8 mouse cellular contexts compared by ENCODE assay signal in genomic region chr19:5511074-5511632, GRCm38 (mm10). TPM values are rescaled to one million over a fixed set of nuclear protein-coding genes. Genes with fewer than 3 reads are reported as not detected.
DNase-seq lines count a peak whose midpoint lies in the region; ATAC-seq and TF ChIP-seq lines count a peak whose summit lies in the region.

No protein-coding gene starts in this region.

- H3K79me3 ChIP-seq in C2C12 (ENCODE audit: low read depth), result no peaks in the 10 kb centered on the region

- H3K27me3 ChIP-seq in C2C12 (ENCODE audit: control insufficient read depth, insufficient read depth, insufficient read length), result no peaks in the 10 kb centered on the region
- H3K27me3 ChIP-seq in forebrain, embryonic 14.5 days (replicated peaks; ENCODE audit: control insufficient read depth, insufficient read depth, low read length), result no peaks in the 10 kb centered on the region
- no peaks in the 10 kb centered on the region for H3K27me3 ChIP-seq in liver, embryonic 13.5 days

- ATAC-seq in forebrain, embryonic 14.5 days, result 0 out of 2 replicates have a peak, but pooled peaks have one; percentile 0
- no peak for ATAC-seq in liver, embryonic 13.5 days (ENCODE audit: low read depth)
- no peak for ATAC-seq in activated CD4-positive, CD25-positive, alpha-beta regulatory T cell, adult 4 months
- no peak for ATAC-seq in frontal cortex, adult (ENCODE audit: low TSS enrichment)

- DNase-seq in embryo, embryonic 9.5 days (ENCODE audit: extremely low spot score), result peak; percentile 29
- no peak for DNase-seq in embryo, embryonic 10.5 days (ENCODE audit: low spot score)
- DNase-seq in forebrain, embryonic 14.5 days (ENCODE audit: low spot score), result no peak
- no peak for DNase-seq in liver, embryonic 13.5 days
- DNase-seq in embryo, embryonic 10 days (ENCODE audit: low spot score), result no peak

- H3K4me2 ChIP-seq in forebrain, embryonic 14.5 days (ENCODE audit: low read length), result peak overlapping the region; percentile 53
- peak overlapping the region; percentile 94 for H3K4me2 ChIP-seq in liver, embryonic 13.5 days

- no peak overlapping the region for H3K4me3 ChIP-seq in C2C12 (ENCODE audit: insufficient read depth, poor library complexity, severe bottlenecking)
- H3K4me3 ChIP-seq in forebrain, embryonic 14.5 days (ENCODE audit: low read depth, low read length), result peak overlapping the region; percentile 42
- H3K4me3 ChIP-seq in liver, embryonic 13.5 days (replicated peaks), result peak overlapping the region; percentile 66

- peak overlapping the region; percentile 1 for H3ac ChIP-seq in C2C12 (ENCODE audit: control insufficient read depth, insufficient read length, low read depth)

- TF ChIP-seq CTCF in C2C12 (IDR thresholded peaks at IDR 0.05; ENCODE audit: control insufficient read depth, insufficient read depth, insufficient read length), result no peak

- 54% methylated on average over 15 of the region's 15 CpGs for WGBS in forebrain, embryonic 14.5 days
- 23% methylated on average over 15 of the region's 15 CpGs for WGBS in liver, embryonic 13.5 days (ENCODE audit: insufficient replicate concordance)

- no peaks in the 10 kb centered on the region for H3K9me3 ChIP-seq in forebrain, embryonic 14.5 days (replicated peaks; ENCODE audit: control insufficient read depth, low read length)
- H3K9me3 ChIP-seq in liver, embryonic 13.5 days (replicated peaks), result no peaks in the 10 kb centered on the region

- H3K9ac ChIP-seq in forebrain, embryonic 14.5 days (ENCODE audit: low read length), result peak overlapping the region; percentile 49
- peak overlapping the region; percentile 77 for H3K9ac ChIP-seq in liver, embryonic 13.5 days

- peaks cover 7% of the 10 kb centered on the region; the same call in 1 of the 2 replicates for H3K4me1 ChIP-seq in forebrain, embryonic 14.5 days (ENCODE audit: control insufficient read depth, insufficient read depth, low read length)
- peaks cover 40% of the 10 kb centered on the region for H3K4me1 ChIP-seq in liver, embryonic 13.5 days (replicated peaks)

- no peaks in the 10 kb centered on the region for H3K79me2 ChIP-seq in C2C12 (ENCODE audit: control insufficient read depth, insufficient read depth)

- no peak overlapping the region for H3K27ac ChIP-seq in forebrain, embryonic 14.5 days (ENCODE audit: low read depth, low read length)
- peak overlapping the region; percentile 75 for H3K27ac ChIP-seq in liver, embryonic 13.5 days

- H3K36me3 ChIP-seq in C2C12 (ENCODE audit: control insufficient read depth, insufficient read depth), result no peaks in the 10 kb centered on the region
- no peaks in the 10 kb centered on the region for H3K36me3 ChIP-seq in forebrain, embryonic 14.5 days (ENCODE audit: control insufficient read depth, insufficient read depth, low read length)
- no peaks in the 10 kb centered on the region for H3K36me3 ChIP-seq in liver, embryonic 13.5 days

TF ChIP-seq in C2C12, 6 proteins besides CTCF, POLR2A, EP300 and RAD21:
- no peak for TF ChIP-seq CEBPB (IDR thresholded peaks at IDR 0.05; ENCODE audit: low read depth)
- no peak for TF ChIP-seq MYOD1 (IDR thresholded peaks at IDR 0.05; ENCODE audit: control insufficient read depth, insufficient read length, low read depth)
- TF ChIP-seq MYOG (IDR thresholded peaks at IDR 0.05; ENCODE audit: control insufficient read depth, extremely low read depth, insufficient read length), result no peak
- no peak for TF ChIP-seq FOSL1 (IDR thresholded peaks at IDR 0.05; ENCODE audit: insufficient read depth, low read length, poor library complexity, severe bottlenecking)
- TF ChIP-seq MAX (IDR thresholded peaks at IDR 0.05), result no peak

RNA-seq across cellular contexts. Expression of gene Snx32, which starts 0.8 kb away (rescaled TPM):
- polyA plus RNA-seq in C2C12 (2012; fragmentation: generic; extraction: Trizol), result 1.1 TPM
- polyA plus RNA-seq in forebrain, embryonic 14.5 days (2014; fragmentation: Nextera tagmentation; extraction: Ambion mirVana), result 55.3 and 73.2 TPM in 2 replicates
- polyA plus RNA-seq in liver, embryonic 13.5 days (2015; fragmentation: Nextera tagmentation; extraction: Ambion mirVana), result 6.4 and 7.0 TPM in 2 replicates
- 10 to 100 TPM; 16.3 to 18.4 TPM for polyA plus RNA-seq in activated CD4-positive, CD25-positive, alpha-beta regulatory T cell, adult 4 months (2017; shearing (Covaris generic))

RNA-seq across cellular contexts. Expression of gene 1700020D05Rik, which starts 7.6 kb away (rescaled TPM):
- 0.15 TPM for polyA plus RNA-seq in C2C12 (2012; fragmentation: generic; extraction: Trizol)
- polyA plus RNA-seq in forebrain, embryonic 14.5 days (2014; fragmentation: Nextera tagmentation; extraction: Ambion mirVana), result 0.28 TPM in 1 of 2 replicates, not detected in the other
- 0.09 TPM in 1 of 2 replicates, not detected in the other for polyA plus RNA-seq in liver, embryonic 13.5 days (2015; fragmentation: Nextera tagmentation; extraction: Ambion mirVana)
- polyA plus RNA-seq in activated CD4-positive, CD25-positive, alpha-beta regulatory T cell, adult 4 months (2017; shearing (Covaris generic)), result under 1 TPM; 0.33 to 0.51 TPM

RNA-seq across cellular contexts. Expression of gene Cfl1, which starts 20.9 kb away (rescaled TPM):
- polyA plus RNA-seq in C2C12 (2012; fragmentation: generic; extraction: Trizol), result 2,315 TPM
- 4,491 and 4,757 TPM in 2 replicates for polyA plus RNA-seq in forebrain, embryonic 14.5 days (2014; fragmentation: Nextera tagmentation; extraction: Ambion mirVana)
- polyA plus RNA-seq in liver, embryonic 13.5 days (2015; fragmentation: Nextera tagmentation; extraction: Ambion mirVana), result 1,341 and 1,482 TPM in 2 replicates
- polyA plus RNA-seq in activated CD4-positive, CD25-positive, alpha-beta regulatory T cell, adult 4 months (2017; shearing (Covaris generic)), result 1,000 to 10,000 TPM; 2,749 to 2,812 TPM

RNA-seq across cellular contexts. Expression of gene Mus81, which starts 23.0 kb away (rescaled TPM):
- polyA plus RNA-seq in C2C12 (2012; fragmentation: generic; extraction: Trizol), result 50.3 TPM
- polyA plus RNA-seq in forebrain, embryonic 14.5 days (2014; fragmentation: Nextera tagmentation; extraction: Ambion mirVana), result 51.8 and 57.1 TPM in 2 replicates
- polyA plus RNA-seq in liver, embryonic 13.5 days (2015; fragmentation: Nextera tagmentation; extraction: Ambion mirVana), result 16.3 and 16.8 TPM in 2 replicates
- 10 to 100 TPM; 34.3 to 39.7 TPM for polyA plus RNA-seq in activated CD4-positive, CD25-positive, alpha-beta regulatory T cell, adult 4 months (2017; shearing (Covaris generic))

RNA-seq across cellular contexts. Expression of gene Efemp2, which starts 37.4 kb away (rescaled TPM):
- 177 TPM for polyA plus RNA-seq in C2C12 (2012; fragmentation: generic; extraction: Trizol)
- polyA plus RNA-seq in forebrain, embryonic 14.5 days (2014; fragmentation: Nextera tagmentation; extraction: Ambion mirVana), result 25.1 and 29.0 TPM in 2 replicates
- 20.4 and 21.4 TPM in 2 replicates for polyA plus RNA-seq in liver, embryonic 13.5 days (2015; fragmentation: Nextera tagmentation; extraction: Ambion mirVana)
- polyA plus RNA-seq in activated CD4-positive, CD25-positive, alpha-beta regulatory T cell, adult 4 months (2017; shearing (Covaris generic)), result 1 to 10 TPM; 1.5 to 1.9 TPM
